8 mouse cellular contexts compared by ENCODE assay signal in the genomic region with DNA sequence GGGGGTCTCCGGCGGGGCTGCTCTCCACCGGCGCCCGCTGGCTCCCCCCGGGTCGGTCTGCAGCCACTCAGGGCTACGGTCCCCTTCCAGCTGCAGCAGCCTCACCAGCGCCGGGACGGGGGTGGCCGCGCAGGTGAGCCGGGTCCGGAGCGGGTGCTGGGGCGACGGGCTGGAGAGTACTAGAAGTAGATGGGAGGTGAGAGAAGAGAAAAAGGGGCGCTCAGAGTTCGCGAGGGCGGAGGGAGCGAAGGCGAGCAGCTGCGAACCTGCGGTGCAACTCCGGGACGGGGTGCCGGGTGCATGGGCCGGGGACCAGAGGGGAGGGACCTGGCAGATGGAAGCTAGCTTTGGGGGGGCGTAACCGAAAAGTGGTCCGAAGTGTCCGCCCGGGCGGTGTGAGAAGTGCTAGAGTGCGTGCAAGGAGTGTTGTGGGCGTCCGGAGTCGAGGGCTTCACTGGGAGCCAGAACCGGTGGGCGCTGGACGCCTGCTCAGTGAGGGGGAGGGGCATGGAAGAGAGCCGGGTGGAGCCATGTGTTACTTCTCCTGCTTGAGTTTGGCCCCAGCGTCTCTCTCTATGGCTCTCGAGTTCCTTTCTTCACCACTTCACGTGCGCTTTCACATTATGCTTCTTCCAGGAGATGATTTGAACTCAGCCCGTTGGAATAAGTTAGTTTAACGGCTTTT. TPM values are rescaled to one million over a fixed set of nuclear protein-coding genes. Genes with fewer than 3 reads are reported as not detected.
DNase-seq lines count a peak whose midpoint lies in the region; ATAC-seq lines count a peak whose summit lies in the region.

No protein-coding gene starts in this region.

- no peak overlapping the region for H3K27ac ChIP-seq in forebrain, embryonic 13.5 days

- H3K4me3 ChIP-seq in forebrain, embryonic 13.5 days: peak overlapping the region; percentile 83

- DNase-seq in adrenal gland, postnatal 10 days: peak; percentile 72
- DNase-seq in heart, postnatal 25 days (ENCODE audit: low spot score): peak; percentile 36
- peak; percentile 77 to 86 for DNase-seq in kidney, postnatal 4 days
- DNase-seq in lung, postnatal 25 days (ENCODE audit: low spot score): peak; percentile 80
- DNase-seq in ovary, postnatal 14 days (ENCODE audit: low spot score): peak; percentile 56
- DNase-seq in thymus, postnatal 25 days: peak; percentile 73

- peaks cover 16% of the 10 kb centered on the region for H3K4me1 ChIP-seq in forebrain, embryonic 13.5 days

- H3K9me3 ChIP-seq in forebrain, embryonic 13.5 days (replicated peaks): no peaks in the 10 kb centered on the region

- WGBS in forebrain, embryonic 13.5 days: 1% methylated on average over 48 of the region's 50 CpGs

- peak; percentile 19 for ATAC-seq in CD4-positive, CD25-positive, alpha-beta regulatory T cell, adult 4 months
- ATAC-seq in forebrain, embryonic 13.5 days: peak; percentile 75

- peak overlapping the region; percentile 80 for H3K9ac ChIP-seq in forebrain, embryonic 13.5 days

- H3K36me3 ChIP-seq in forebrain, embryonic 13.5 days (ENCODE audit: poor library complexity, severe bottlenecking): no peaks in the 10 kb centered on the region

- intact Hi-C loops in heart, postnatal 25 days (cut with DNase I): no loop called here

- H3K4me2 ChIP-seq in forebrain, embryonic 13.5 days: peak overlapping the region; percentile 88

- H3K27me3 ChIP-seq in forebrain, embryonic 13.5 days: peaks cover 9% of the 10 kb centered on the region

RNA-seq across cellular contexts. Expression of a gene that starts 0.5 kb away (rescaled TPM):
- polyA plus RNA-seq in CD4-positive, CD25-positive, alpha-beta regulatory T cell, adult 4 months (2017; shearing (Covaris generic)): 10 to 100 TPM; 21.1 to 26.9 TPM
- 10 to 100 TPM; 21.6 to 25.9 TPM for total RNA-seq in adrenal gland, postnatal 10 days (2021)
- 3.0 and 3.8 TPM in 2 replicates for polyA plus RNA-seq in forebrain, embryonic 13.5 days (2015; fragmentation: Nextera tagmentation; extraction: Ambion mirVana)
- total RNA-seq in heart, postnatal 25 days (2021): 1 to 10 TPM; 7.8 to 8.8 TPM

RNA-seq across cellular contexts. Expression of a gene that starts 27.2 kb away (rescaled TPM):
- 10 to 100 TPM; 44.9 to 65.7 TPM for polyA plus RNA-seq in CD4-positive, CD25-positive, alpha-beta regulatory T cell, adult 4 months (2017; shearing (Covaris generic))
- 10 to 100 TPM; 52.0 to 63.0 TPM for total RNA-seq in adrenal gland, postnatal 10 days (2021)
- 66.0 and 77.5 TPM in 2 replicates for polyA plus RNA-seq in forebrain, embryonic 13.5 days (2015; fragmentation: Nextera tagmentation; extraction: Ambion mirVana)
- total RNA-seq in heart, postnatal 25 days (2021): 10 to 100 TPM; 26.9 to 28.5 TPM

RNA-seq across cellular contexts. Expression of a gene that starts 47.2 kb away (rescaled TPM):
- polyA plus RNA-seq in CD4-positive, CD25-positive, alpha-beta regulatory T cell, adult 4 months (2017; shearing (Covaris generic)): 10 to 100 TPM; 53.8 to 61.1 TPM
- 10 to 100 TPM; 48.8 to 53.9 TPM for total RNA-seq in adrenal gland, postnatal 10 days (2021)
- 135 and 140 TPM in 2 replicates for polyA plus RNA-seq in forebrain, embryonic 13.5 days (2015; fragmentation: Nextera tagmentation; extraction: Ambion mirVana)
- total RNA-seq in heart, postnatal 25 days (2021): 10 to 100 TPM; 36.6 to 43.4 TPM
